Mouse (Mus musculus) fat pad, adult 2 months (tissue): ENCODE measurements around the gene Enpp3.
"Not testable (repeated sequence)": the region's sequence is repeated elsewhere in the genome, so short reads cannot be mapped to it uniquely, and the experiment has no call there.

ENCODE experiments used
- DNase-seq: peaks from one replicate; pipeline ENCODE4 v3.0.0-alpha.2; 2011; ENCODE audit warnings: low read depth, low spot score; ENCODE audit errors: extremely low read depth

Gene Enpp3

DNA sequence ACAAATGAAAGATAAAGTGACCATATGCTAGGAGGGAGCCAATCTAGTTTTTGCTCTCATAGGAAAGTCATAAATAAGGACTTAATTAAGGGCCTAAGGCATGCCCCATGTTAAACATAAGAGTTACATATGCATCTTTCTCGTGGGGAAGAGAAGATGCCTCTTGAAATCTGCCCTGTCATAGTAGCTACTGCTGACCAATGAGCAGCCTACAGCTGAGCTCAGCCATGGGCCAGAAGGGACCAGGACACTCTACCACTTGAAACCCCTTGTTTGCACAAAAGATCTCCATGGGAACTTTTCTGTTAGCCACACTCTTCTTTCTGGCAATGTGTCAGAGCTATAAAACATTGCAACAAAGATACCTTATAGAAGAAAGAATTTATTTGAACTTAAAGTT is 19.4 kb downstream of the Enpp3 start:
- no peak for DNase-seq

GRCm38 (mm10) chr10:24822842-24823241 is 19.8 kb downstream of the Enpp3 start:
- no peak for DNase-seq

GRCm38 (mm10) chr10:24821990-24822676 is 20.5 kb downstream of the Enpp3 start:
- DNase-seq: no peak

DNA sequence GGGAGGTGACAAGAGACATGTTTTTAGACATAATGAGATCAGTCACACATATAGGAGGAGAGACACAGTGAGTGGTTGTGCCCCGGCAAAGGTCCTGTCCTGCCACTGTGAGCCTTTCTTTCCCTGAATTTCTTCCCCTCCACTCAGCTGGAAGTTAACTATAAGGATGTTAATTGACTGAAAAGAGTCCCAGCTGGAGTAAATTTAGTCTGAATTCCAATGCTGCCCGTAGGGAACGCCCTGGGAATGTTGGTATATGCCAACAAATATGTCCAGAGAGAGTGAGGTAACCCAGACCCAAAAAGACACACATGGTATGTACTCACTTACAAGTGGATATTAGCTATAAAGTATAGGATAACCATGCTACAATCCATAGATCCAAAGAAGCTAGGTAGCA is 23.1 kb downstream of the Enpp3 start:
- no peak for DNase-seq

DNA sequence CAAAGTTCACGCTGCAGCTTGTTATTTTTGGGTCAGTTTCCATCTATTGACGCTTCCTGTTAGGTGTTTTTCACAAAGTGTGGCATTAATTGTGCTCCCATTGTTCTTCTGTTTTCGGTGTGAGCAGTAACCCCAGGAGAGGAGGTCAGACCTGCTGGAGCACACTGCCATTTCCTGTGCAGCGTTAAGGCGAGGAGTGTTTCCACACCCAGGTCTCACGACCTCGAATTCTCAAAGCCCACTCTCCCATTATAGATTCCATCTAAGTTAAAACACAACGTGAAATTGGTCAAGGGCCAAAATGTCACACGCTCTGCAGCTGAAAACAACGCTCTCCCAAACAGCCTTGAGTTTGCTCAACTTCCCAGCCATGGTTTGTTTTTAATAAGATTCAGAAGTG is 32.0 kb downstream of the Enpp3 start:
- no peak for DNase-seq

- no peak for DNase-seq
Observed at GRCm38 (mm10) chr10:24806756-24807155, 35.9 kb downstream of the Enpp3 start.

DNA sequence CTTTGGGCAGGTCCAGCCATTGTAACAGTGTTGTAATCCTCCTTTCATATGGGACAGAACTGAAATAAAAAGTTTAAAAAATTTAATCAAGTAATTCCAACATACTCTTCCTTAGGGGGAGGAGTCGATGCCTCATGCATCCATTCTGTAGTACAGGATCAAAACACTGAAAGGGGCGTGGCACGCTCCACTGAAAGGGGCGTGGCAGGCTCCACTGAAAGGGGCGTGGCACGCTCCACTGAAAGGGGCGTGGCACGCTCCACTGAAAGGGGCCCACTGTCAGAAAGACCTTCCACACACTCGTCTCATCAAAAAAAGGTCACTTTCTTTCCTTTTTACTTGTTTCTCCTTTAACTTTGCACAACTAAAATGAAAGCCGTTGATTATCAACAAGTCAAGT is 36.7 kb downstream of the Enpp3 start:
- no peak for DNase-seq

- no peak for DNase-seq
Observed at GRCm38 (mm10) chr10:24805173-24805572, 37.5 kb downstream of the Enpp3 start.

GRCm38 (mm10) chr10:24802742-24803244 is 39.8 kb downstream of the Enpp3 start:
- not testable (repeated sequence) for DNase-seq

GRCm38 (mm10) chr10:24801796-24802195 is 40.8 kb downstream of the Enpp3 start:
- DNase-seq: no peak

DNA sequence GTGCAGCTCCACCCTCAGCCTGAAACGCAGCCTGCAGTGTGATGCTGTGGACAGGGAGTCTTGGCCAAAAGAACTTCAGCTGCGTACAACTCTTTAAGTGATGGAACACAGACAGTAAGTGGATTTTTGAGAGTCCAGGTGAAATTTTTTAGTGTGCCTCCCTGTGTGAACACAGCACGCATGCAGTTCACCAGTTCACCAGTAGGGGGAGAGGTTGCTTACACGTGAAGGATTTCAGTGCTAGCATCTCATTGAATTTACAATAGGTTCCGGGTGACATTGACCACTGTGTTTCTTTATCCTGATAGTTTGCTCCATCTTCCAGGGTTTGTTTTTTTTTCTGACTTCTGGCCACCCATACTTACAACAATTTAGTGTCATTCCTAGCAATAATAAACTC is 45.4 kb downstream of the Enpp3 start:
- DNase-seq: no peak

GRCm38 (mm10) chr10:24792756-24793155 is 49.9 kb downstream of the Enpp3 start:
- DNase-seq: no peak

DNA sequence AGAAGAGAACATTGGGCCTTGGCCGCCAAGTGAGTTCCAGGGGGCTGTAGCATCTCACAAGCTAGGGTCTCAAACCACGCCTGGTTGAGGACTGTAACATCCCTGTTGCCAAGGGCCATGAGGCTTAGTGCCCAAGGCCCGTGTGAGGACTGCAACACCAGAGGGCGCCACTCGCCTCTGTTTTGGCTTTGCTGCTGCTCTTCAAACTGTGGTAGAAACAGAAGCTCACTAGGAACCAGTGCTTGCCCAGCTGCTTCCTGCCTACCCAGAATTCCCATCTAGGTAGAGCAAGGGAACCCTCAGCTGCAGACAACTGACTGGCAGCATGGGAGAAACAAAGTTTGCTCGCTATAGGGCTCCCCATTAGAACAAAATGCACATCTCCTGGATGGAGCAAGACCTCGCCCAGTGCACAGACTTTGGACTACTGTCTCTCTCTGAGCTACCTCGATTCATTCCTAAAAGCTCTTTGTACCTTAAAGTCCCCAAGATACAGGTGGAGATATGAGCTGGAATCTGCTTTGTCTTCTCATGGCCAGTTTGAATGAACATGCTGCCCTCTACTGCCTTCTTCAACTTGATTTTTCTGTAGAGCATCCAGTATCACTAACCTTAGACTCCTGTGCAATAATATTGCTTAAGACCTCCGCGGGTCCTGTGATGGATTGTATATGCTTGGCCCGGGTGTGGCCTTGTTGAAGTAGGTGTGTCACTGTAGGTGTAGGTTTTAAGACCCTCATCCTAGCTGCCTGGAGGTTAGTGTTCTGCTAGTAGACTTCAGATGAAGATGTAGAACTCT is 52.7 kb downstream of the Enpp3 start:
- DNase-seq: no peak

DNA sequence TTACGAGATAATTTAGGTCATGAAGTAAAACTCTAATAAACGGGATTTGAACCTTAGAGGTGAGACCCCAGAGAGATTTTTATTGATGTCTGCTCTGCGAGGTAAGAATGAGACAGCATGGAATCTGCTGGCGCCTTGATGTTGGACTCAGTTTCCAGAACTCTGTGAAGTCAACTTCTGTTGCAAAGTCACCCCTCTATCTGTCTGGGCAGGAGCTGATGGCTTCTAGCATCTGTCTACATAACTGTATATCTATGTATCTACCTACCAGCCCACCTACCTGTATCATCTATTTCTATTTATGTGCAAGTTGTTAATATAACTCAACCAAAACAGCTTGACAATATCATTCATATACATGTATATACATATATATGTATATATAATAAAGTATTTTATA is 57.3 kb downstream of the Enpp3 start:
- no peak for DNase-seq

- DNase-seq: no peak
Observed at GRCm38 (mm10) chr10:24784624-24785276, 57.9 kb downstream of the Enpp3 start.

GRCm38 (mm10) chr10:24783946-24784345 is 58.7 kb downstream of the Enpp3 start:
- peak; percentile 52 for DNase-seq

- DNase-seq: no peak
Observed at GRCm38 (mm10) chr10:24778643-24779020, 64.0 kb downstream of the Enpp3 start.

GRCm38 (mm10) chr10:24777916-24778642 is 64.5 kb downstream of the Enpp3 start:
- DNase-seq: no peak

- DNase-seq: no peak
Observed at GRCm38 (mm10) chr10:24769496-24769895, 73.1 kb downstream of the Enpp3 start.

- DNase-seq: no peak
Observed at GRCm38 (mm10) chr10:24767695-24768094, 74.9 kb downstream of the Enpp3 start.

GRCm38 (mm10) chr10:24766061-24766460 is 76.6 kb downstream of the Enpp3 start:
- DNase-seq: no peak
